Mouse (Mus musculus): ENCODE results near the gene Whamm.

Whamm gene

DNA sequence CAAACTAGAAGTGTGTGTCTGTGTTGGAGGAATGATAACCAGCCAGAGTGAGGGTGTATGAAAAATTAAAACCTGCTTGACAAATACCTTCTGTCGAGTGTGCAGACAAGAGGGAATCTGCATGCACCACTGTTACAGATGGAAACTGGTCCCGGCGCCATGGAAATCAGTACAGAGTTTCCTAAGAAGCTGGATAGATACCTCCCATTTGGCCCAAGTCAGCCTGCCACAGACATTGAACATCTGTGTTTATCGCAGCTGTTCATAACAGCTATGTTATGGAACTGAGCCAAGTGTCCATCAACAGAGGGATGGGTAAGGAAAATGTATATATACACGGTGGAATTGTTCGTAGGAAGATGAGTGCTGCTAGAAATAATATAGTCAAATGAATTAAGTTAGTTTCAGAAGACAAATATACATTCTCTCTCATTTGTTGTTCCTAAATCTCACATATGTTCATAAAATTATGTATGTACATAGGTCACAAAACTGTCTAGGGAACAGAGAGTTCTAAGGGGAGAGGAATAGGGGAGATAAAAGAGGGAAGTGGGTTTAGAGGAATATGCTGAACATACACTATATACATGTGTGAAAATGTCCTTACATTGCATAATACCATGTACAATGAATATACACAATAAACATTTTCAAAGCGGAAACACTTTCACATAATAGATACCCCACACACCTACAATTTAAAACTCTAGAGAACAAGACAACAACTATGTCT lies 13.6 kb upstream of the Whamm start:
- POLR2A ChIA-PET, result interaction anchor here in 1 of 4 experiments (1.8 kb wide), 1 partner anchor 14 kb away, joined by 5 read pairs; the partner anchor contains the start of gene Whamm
- CTCF ChIA-PET, result interaction anchor here in 1 of 4 experiments (1.1 kb wide), 1 partner anchor 13 kb away, joined by 4 read pairs; the partner anchor contains the start of gene Whamm

DNA sequence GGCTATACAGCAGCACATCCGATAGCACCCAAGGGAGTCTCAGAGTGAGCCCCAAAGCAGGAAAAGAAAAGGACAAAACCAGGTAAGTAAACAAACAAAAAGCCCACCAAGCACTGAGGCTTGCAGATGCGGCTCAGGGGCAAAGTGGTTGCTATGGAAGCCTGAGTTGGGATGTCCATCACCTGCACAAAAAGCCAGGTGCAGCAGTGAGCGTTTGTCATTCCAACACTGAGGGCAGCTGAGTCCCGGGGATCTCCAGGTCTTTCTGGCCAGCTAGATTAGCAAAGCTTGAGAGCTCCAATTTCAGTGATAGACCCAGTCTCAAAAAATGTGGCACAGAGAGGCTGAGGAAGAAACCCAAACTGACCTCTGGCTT lies 13.1 kb upstream of the Whamm start:
- ChIA-PET POLR2A (interaction anchor here in 1 of 4 experiments (1.8 kb wide), 1 partner anchor 14 kb away, joined by 5 read pairs; the partner anchor contains the start of gene Whamm), CTCF (interaction anchor here in 2 of 4 experiments (0.7 to 1.1 kb wide), 2 partner anchors 13 to 344 kb away, joined by 4 to 8 read pairs; partner anchors contain the start of gene Whamm (in 1 of the 2))

GRCm38 (mm10) chr7:81559231-81559980 lies 11.7 kb upstream of the Whamm start:
- CTCF ChIA-PET, result no interaction called here
- POLR2A ChIA-PET, result interaction anchor here in 1 of 4 experiments (1.0 to 1.8 kb wide), 2 partner anchors 11 to 12 kb away, joined by 3 to 5 read pairs; partner anchors contain the start of gene Whamm

DNA sequence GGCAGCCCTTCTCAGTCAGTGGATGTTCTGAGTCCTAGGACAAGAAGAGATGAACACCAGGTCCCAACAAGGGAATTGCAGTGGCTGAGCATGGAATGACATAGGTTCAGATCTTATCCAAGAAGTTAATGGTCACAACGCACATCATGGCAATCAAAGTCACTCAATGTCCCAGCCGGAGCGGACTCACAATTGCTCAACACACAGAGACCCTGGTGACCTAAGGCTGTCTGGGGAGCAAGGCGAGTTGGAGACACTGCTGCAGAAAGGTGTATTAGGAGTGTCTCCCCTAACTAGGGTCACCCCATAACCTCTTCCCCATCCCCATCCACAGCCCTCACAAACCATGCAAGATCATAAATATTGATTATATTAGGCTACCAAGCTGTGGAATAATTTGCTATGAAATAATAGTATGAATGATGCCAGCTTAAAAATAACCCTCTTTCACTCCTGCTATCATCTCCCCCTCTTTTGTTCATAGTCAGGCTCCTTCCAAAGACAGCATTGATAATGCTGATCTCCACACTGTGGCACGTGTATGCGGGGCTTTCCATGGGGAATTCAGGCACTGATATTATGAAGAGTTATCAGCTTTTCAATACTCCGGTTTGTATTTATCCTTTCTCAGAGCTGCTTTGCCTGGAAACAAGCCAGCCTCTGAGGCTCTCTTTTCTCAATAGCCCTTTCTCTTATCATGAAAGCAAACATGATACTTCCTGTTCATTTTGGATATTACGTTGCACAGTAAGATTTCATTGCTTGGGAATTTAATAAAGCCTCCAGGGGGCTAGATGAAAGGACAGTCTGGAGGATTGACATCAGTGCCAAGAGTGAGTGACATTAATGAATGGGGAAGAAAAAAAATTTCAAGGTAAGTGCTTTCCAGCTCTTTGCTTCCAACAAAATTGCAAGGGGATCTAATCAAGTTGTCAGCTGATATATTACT lies 10.7 kb upstream of the Whamm start:
- POLR2A ChIA-PET, result interaction anchor here in 2 of 4 experiments (0.7 to 1.9 kb wide), 4 partner anchors 10 to 16 kb away, joined by 3 to 7 read pairs (median 4); partner anchors contain the start of gene Whamm (in 1 of the 2)
- CTCF ChIA-PET, result no interaction called here

DNA sequence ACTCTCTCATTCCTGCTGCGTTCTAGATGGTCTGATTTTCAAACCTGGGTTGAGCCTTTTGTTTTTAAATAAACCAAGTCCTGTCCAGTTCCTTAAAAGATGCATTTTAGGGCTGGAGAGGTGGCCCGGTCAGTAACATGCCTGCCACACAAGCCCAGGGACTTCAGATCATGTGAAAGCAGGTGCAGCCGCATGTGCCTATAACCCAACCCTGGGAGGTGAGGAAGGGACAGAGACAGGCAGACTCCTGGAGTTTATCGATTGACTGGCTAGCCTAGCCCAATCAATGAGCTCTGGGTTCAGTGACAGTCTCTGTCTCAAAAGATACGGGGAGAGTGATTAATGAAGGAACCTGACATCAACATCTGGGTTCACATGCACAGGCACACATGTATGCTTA lies 9.9 kb upstream of the Whamm start:
- CTCF ChIA-PET, result no interaction called here
- POLR2A ChIA-PET, result interaction anchor here in 2 of 4 experiments (1.1 to 1.9 kb wide), 2 partner anchors 9 to 16 kb away, joined by 3 to 7 read pairs; partner anchors contain the start of gene Whamm (in 1 of the 2)

GRCm38 (mm10) chr7:81563506-81564015 lies 7.5 kb upstream of the Whamm start:
- POLR2A ChIA-PET, result interaction anchor here in 2 of 4 experiments (0.9 to 1.7 kb wide), 3 partner anchors 8 to 237 kb away, joined by 3 to 11 read pairs (median 5); partner anchors contain the start of gene Whamm (in 1 of the 2)

DNA sequence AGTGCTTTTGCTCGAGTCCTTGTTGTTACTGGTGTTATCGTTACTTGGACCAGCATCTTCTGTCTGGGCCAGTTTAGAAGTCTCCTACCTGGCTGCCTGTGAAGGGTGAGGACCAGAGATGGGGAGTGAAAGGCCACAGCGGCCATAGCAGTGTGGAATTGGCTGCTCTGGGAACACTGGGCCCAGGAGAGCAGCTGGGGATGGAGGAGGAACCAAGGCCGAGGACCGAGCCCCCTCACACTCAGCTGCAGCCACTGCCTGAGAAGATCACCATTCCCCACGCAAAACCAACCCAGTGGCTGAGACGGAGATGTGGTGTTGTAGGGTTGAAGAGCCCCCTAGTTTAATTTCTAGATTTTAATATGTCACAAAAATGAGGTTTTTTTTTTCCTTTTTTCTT lies 6.3 kb upstream of the Whamm start:
- ChIA-PET CTCF (interaction anchor here in 1 of 4 experiments (0.7 kb wide), 1 partner anchor 676 kb away, joined by 3 read pairs; no protein-coding TSS in a partner anchor), POLR2A (interaction anchor here in 3 of 4 experiments (1.2 to 2.0 kb wide), 4 partner anchors 16 to 219 kb away, joined by 4 to 5 read pairs (median 4); partner anchors contain the start of gene Rps17 (in 1 of the 3))

More at GRCm38 (mm10) chr7:81563506-81564015, 7.5 kb upstream of the Whamm start:
- CTCF ChIA-PET, result interaction anchor here in 2 of 4 experiments (0.6 to 0.7 kb wide), 2 partner anchors 10 to 1837 kb away, joined by 3 to 4 read pairs; no protein-coding TSS in a partner anchor

DNA sequence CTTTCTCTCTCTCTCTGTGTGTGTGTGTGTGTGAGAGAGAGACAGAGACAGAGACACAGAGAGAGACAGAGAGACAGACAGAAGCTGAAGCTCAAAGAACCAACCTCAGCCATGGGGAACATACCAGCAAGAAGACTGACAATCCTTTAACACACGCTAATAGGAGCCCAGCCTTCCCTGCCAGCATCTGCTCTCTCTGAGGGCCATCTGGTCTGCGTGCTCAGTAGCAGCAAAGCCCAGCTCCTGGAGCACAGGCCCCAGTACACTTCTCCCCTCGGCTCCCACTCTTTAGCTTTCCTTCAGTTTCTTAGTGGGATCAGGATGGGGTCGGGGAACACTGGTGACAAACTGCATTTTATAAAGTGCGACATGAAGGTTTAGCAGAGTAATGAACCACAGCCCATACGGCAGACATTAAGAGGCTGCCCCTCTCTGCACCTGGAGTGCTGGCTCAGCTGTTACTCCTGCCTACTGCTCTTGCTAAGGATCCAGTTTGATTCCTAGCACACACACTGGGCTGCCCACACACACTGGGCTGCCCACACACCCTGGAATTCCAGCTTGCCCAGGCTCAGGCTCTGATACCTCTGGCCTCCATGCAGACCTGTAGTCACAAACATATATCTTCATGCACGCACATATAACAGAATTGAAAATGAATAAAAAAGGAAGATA lies 5.5 kb upstream of the Whamm start:
- POLR2A ChIA-PET, result interaction anchor here in 3 of 4 experiments (1.2 to 2.0 kb wide), 6 partner anchors 14 to 220 kb away, joined by 4 to 5 read pairs (median 4); partner anchors contain the start of gene Rps17 (in 1 of the 3)
- CTCF ChIA-PET, result interaction anchor here in 2 of 4 experiments (0.5 to 0.7 kb wide), 2 partner anchors 17 to 677 kb away, joined by 3 read pairs; no protein-coding TSS in a partner anchor

DNA sequence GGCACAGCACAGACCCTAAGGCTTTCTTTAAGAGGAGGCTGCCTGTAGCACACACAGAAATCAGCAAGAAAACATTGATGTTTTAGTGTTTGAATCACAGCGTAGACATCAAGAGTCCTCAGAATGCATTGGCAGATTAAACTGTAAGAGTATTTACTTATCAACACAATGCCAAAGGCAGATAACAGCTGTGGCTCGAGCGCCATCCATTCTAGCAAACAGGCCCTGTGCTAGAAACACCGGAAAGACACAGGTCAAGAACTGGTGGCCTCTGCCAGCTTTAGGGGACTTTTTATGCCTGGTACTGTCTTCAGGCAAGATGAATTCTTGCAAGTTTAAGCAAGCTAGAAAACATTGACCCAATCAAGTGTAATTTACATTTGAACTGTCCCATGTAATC lies 4.7 kb upstream of the Whamm start:
- CTCF ChIA-PET, result interaction anchor here in 1 of 4 experiments (1.0 to 1.4 kb wide), 2 partner anchors 12 to 15 kb away, joined by 3 to 4 read pairs; no protein-coding TSS in a partner anchor
- POLR2A ChIA-PET, result interaction anchor here in 2 of 4 experiments (0.6 to 2.0 kb wide), 5 partner anchors 13 to 221 kb away, joined by 3 to 5 read pairs (median 4); partner anchors contain the start of gene Rps17 (in 1 of the 2)

GRCm38 (mm10) chr7:81566892-81567291 lies 4.2 kb upstream of the Whamm start, which contains the start of gene Fsd2:
TSS of gene Fsd2 (minus strand) at chr7:81566944.
- POLR2A ChIA-PET, result interaction anchor here in 2 of 4 experiments (1.8 to 2.0 kb wide), 2 partner anchors 27 to 221 kb away, joined by 4 to 5 read pairs; partner anchors contain the start of gene Rps17 (in 1 of the 2)
- CTCF ChIA-PET, result interaction anchor here in 1 of 4 experiments (1.0 to 1.4 kb wide), 2 partner anchors 12 to 16 kb away, joined by 3 to 4 read pairs; no protein-coding TSS in a partner anchor

- ChIA-PET POLR2A (no interaction called here), CTCF (interaction anchor here in 1 of 4 experiments (0.5 to 1.4 kb wide), 4 partner anchors 13 to 862 kb away, joined by 3 to 5 read pairs (median 4); no protein-coding TSS in a partner anchor)
These were observed 3.7 kb upstream of the Whamm start for GRCm38 (mm10) chr7:81567396-81567795.

- ChIA-PET CTCF (interaction anchor here in 2 of 4 experiments (0.7 to 1.8 kb wide), 3 partner anchors 14 to 1169 kb away, joined by 3 to 5 read pairs (median 4); no protein-coding TSS in a partner anchor), POLR2A (interaction anchor here in 3 of 4 experiments (0.6 to 3.7 kb wide), 21 partner anchors 9 to 664 kb away, joined by 3 to 25 read pairs (median 6); partner anchors contain the start of genes Ramac (in 1 of the 3) and Rps17 (in 1 of the 3))
These were observed 1.2 kb upstream of the Whamm start for GRCm38 (mm10) chr7:81569851-81570250.

GRCm38 (mm10) chr7:81570271-81570670 lies 795 bp upstream of the Whamm start:
- POLR2A ChIA-PET, result interaction anchor here (0.6 to 3.7 kb wide), 36 partner anchors 8 to 664 kb away, joined by 3 to 25 read pairs (median 5); partner anchors contain the start of genes Cpeb1 (in 1 of the 4), Ramac (in 1 of the 4) and Rps17 (in 1 of the 4)
- CTCF ChIA-PET, result interaction anchor here in 3 of 4 experiments (0.7 to 1.8 kb wide), 7 partner anchors 12 to 1169 kb away, joined by 3 to 6 read pairs (median 4); partner anchors contain the start of gene Cpeb1 (in 1 of the 3)

GRCm38 (mm10) chr7:81570752-81571107 lies 336 bp upstream of the Whamm start:
- CTCF ChIA-PET, result interaction anchor here in 2 of 4 experiments (0.6 to 1.8 kb wide), 13 partner anchors 13 to 227 kb away, joined by 3 to 6 read pairs (median 4); partner anchors contain the start of gene Cpeb1 (in 2 of the 2)
- POLR2A ChIA-PET, result interaction anchor here in 3 of 4 experiments (0.5 to 4.0 kb wide), 65 partner anchors 8 to 1701 kb away, joined by 3 to 25 read pairs (median 4); partner anchors contain the start of genes Rps17 (in 3 of the 3), Ramac (in 2 of the 3), Cpeb1 (in 1 of the 3) and Sec11a (in 1 of the 3)

DNA sequence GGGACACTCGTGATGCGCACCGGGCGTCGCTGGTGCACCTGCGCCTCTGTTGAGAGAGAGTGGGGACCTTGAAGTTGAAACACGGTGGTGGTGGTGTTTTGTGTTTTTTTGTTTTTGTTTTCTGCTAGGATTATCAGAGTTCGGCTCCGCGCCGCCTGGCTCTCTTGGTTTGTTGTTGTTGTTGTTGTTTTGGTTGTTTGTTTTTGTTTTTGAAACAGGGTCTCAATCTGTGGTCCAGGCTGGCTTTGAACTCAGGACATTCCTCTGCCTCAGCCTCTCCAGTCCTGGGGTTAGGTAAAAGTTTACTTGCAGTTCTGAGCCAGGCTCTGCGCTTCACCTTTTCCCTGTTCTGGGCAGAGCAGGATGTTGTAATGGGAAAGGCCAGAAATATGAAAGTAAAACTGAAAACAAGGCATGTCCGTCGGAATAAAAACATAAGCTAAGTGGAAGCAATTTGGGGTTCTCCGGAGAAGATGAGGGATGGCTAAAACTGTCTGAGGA lies 925 bp downstream of the Whamm start:
- CTCF ChIA-PET, result interaction anchor here in 3 of 4 experiments (0.7 to 1.6 kb wide), 7 partner anchors 31 to 513 kb away, joined by 3 to 5 read pairs (median 3); no protein-coding TSS in a partner anchor
- POLR2A ChIA-PET, result interaction anchor here (0.5 to 4.0 kb wide), 36 partner anchors 9 to 435 kb away, joined by 3 to 25 read pairs (median 6); partner anchors contain the start of genes Rps17 (in 3 of the 4) and Ramac (in 2 of the 4)
